Mouse (Mus musculus): ENCODE data around the gene Fastkd3.

The Fastkd3 gene

DNA sequence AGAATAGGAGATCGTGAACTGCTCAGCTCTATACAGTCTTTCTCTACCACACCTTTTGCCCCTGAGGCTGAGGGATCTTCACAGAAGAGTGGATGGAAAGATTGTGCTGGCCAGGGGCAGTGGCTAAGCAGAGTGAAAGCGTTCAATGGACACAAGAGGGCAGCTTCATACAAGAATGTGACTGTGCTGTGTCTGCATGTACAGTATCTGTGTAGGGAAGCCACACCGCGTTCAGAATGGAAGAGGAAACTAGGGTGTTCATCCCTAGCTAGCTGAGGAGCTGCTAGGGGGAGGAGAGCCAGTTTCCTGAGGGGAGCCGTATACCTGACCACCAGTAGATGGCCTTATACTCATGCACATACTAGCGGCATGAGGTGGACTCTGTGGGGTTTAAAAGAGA lies 40.8 kb downstream of the Fastkd3 start:
- no peak for DNase-seq

DNA sequence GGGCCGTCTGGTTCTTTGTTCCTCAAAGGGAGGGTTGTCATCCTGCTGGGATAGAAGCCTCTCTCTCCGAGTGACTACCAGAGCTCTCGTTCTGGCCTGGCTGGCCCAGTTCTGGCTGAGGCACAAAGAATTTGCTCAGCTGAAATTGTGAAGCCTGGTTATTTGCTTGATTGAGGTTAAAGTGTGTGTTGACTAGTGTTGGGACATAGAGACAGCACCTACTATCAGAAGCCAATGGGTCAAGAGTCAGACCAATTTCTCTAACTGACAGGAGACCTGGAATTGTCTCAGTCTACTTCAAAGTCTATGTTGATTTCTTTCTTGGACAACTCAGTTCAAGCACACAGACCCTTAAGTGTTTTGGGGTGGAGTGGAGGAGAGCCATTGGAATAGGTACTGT lies 45.0 kb downstream of the Fastkd3 start:
- no peak for DNase-seq

Data from cerebellum, adult 9-11 months (tissue).